In genomic region chr17:47395376-47395913, GRCm38 (mm10) we compare ENCODE assay signal across 8 mouse cellular contexts. TPM values are rescaled to one million over a fixed set of nuclear protein-coding genes. Genes with fewer than 3 reads are reported as not detected.
DNase-seq lines count a peak whose midpoint lies in the region; ATAC-seq and TF ChIP-seq lines count a peak whose summit lies in the region.

No protein-coding gene starts in this region.

- no peak overlapping the region for H3K9ac ChIP-seq in forebrain, embryonic 14.5 days (ENCODE audit: low read length)
- no peak overlapping the region for H3K9ac ChIP-seq in hindbrain, embryonic 12.5 days
- H3K9ac ChIP-seq in limb, embryonic 14.5 days (ENCODE audit: low read depth, low read length, severe bottlenecking) = 0 out of 2 replicates have a peak overlapping the region, but pooled peaks have one; percentile 21
- H3K9ac ChIP-seq in midbrain, embryonic 14.5 days (replicated peaks; ENCODE audit: low read length) = no peak overlapping the region
- peak overlapping the region; percentile 66 for H3K9ac ChIP-seq in stomach, embryonic 16.5 days (ENCODE audit: low read length)

- peaks cover 17% of the 10 kb centered on the region; the same call in 1 of the 2 replicates for H3K27me3 ChIP-seq in forebrain, embryonic 14.5 days (replicated peaks; ENCODE audit: control insufficient read depth, insufficient read depth, low read length)
- H3K27me3 ChIP-seq in hindbrain, embryonic 12.5 days = peaks cover 38% of the 10 kb centered on the region
- peaks cover 25% of the 10 kb centered on the region for H3K27me3 ChIP-seq in limb, embryonic 14.5 days (ENCODE audit: control insufficient read depth, insufficient read depth, low read length)
- H3K27me3 ChIP-seq in midbrain, embryonic 14.5 days (ENCODE audit: control insufficient read depth, insufficient read depth, low read length) = 0 out of 2 replicates have a peak, but pooled peaks cover 11% of the 10 kb centered on the region
- H3K27me3 ChIP-seq in stomach, embryonic 16.5 days (ENCODE audit: control insufficient read depth, insufficient read depth, low read length) = no peaks in the 10 kb centered on the region

- 7% methylated on average over 20 of the region's 20 CpGs for WGBS in forebrain, embryonic 14.5 days
- WGBS in hindbrain, embryonic 12.5 days = 4% methylated on average over 20 of the region's 20 CpGs
- 6% methylated on average over 17 of the region's 20 CpGs for WGBS in limb, embryonic 14.5 days
- 2% methylated on average over 19 of the region's 20 CpGs for WGBS in midbrain, embryonic 14.5 days
- WGBS in stomach, embryonic 16.5 days = 3% methylated on average over 20 of the region's 20 CpGs

- peak overlapping the region; percentile 23 for H3K4me2 ChIP-seq in forebrain, embryonic 14.5 days (ENCODE audit: low read length)
- H3K4me2 ChIP-seq in hindbrain, embryonic 12.5 days (replicated peaks) = peak overlapping the region; percentile 44
- peak overlapping the region; percentile 46 for H3K4me2 ChIP-seq in limb, embryonic 14.5 days (replicated peaks; ENCODE audit: low read depth, low read length, severe bottlenecking)
- H3K4me2 ChIP-seq in midbrain, embryonic 14.5 days (ENCODE audit: low read length) = peak overlapping the region; percentile 40
- H3K4me2 ChIP-seq in stomach, embryonic 16.5 days (ENCODE audit: low read depth, low read length) = peak overlapping the region; percentile 64

- peak; percentile 90 for DNase-seq in ES-CJ7 (ENCODE audit: low read depth, low spot score)
- peak; percentile 65 to 77 for DNase-seq in adrenal gland, postnatal 36 days
- DNase-seq in forebrain, embryonic 14.5 days (ENCODE audit: low spot score) = peak; percentile 34
- peak; percentile 54 for DNase-seq in limb, embryonic 14.5 days (ENCODE audit: low spot score)
- peak; percentile 60 for DNase-seq in midbrain, embryonic 14.5 days
- no peak for DNase-seq in right cerebral cortex, postnatal 36 days (ENCODE audit: low spot score in 2 of 2)

- no peaks in the 10 kb centered on the region for H3K9me3 ChIP-seq in forebrain, embryonic 14.5 days (replicated peaks; ENCODE audit: control insufficient read depth, low read length)
- no peaks in the 10 kb centered on the region for H3K9me3 ChIP-seq in hindbrain, embryonic 12.5 days (replicated peaks)
- H3K9me3 ChIP-seq in limb, embryonic 14.5 days (ENCODE audit: control insufficient read depth, low read length) = no peaks in the 10 kb centered on the region
- H3K9me3 ChIP-seq in midbrain, embryonic 14.5 days (ENCODE audit: control insufficient read depth, low read length) = no peaks in the 10 kb centered on the region
- no peaks in the 10 kb centered on the region for H3K9me3 ChIP-seq in stomach, embryonic 16.5 days (replicated peaks; ENCODE audit: control insufficient read depth, low read length)

- H3K4me1 ChIP-seq in forebrain, embryonic 14.5 days (ENCODE audit: control insufficient read depth, insufficient read depth, low read length) = 0 out of 2 replicates have a peak, but pooled peaks cover 2% of the 10 kb centered on the region
- peaks cover 11% of the 10 kb centered on the region for H3K4me1 ChIP-seq in hindbrain, embryonic 12.5 days
- H3K4me1 ChIP-seq in limb, embryonic 14.5 days (ENCODE audit: control insufficient read depth, insufficient read depth, low read length) = peaks cover 6% of the 10 kb centered on the region; the same call in 1 of the 2 replicates
- H3K4me1 ChIP-seq in midbrain, embryonic 14.5 days (ENCODE audit: control insufficient read depth, insufficient read depth, low read length) = no peaks in the 10 kb centered on the region; the same call in none of the 2 replicates
- peaks cover 8% of the 10 kb centered on the region for H3K4me1 ChIP-seq in stomach, embryonic 16.5 days (ENCODE audit: control insufficient read depth, insufficient read depth, low read length)

- 0 out of 2 replicates have a peak overlapping the region, but pooled peaks have one; percentile 1 for H3K4me3 ChIP-seq in forebrain, embryonic 14.5 days (ENCODE audit: low read depth, low read length)
- peak overlapping the region; percentile 20 for H3K4me3 ChIP-seq in hindbrain, embryonic 12.5 days
- H3K4me3 ChIP-seq in limb, embryonic 14.5 days (replicated peaks; ENCODE audit: low read length) = peak overlapping the region; percentile 32
- 0 out of 2 replicates have a peak overlapping the region, but pooled peaks have one; percentile 9 for H3K4me3 ChIP-seq in midbrain, embryonic 14.5 days (replicated peaks; ENCODE audit: low read depth, low read length)
- peak overlapping the region; percentile 47 for H3K4me3 ChIP-seq in stomach, embryonic 16.5 days (replicated peaks; ENCODE audit: low read length)

- no peak overlapping the region for H3K27ac ChIP-seq in forebrain, embryonic 14.5 days (ENCODE audit: low read depth, low read length)
- H3K27ac ChIP-seq in hindbrain, embryonic 12.5 days = no peak overlapping the region
- no peak overlapping the region for H3K27ac ChIP-seq in limb, embryonic 14.5 days (replicated peaks; ENCODE audit: low read depth, low read length)
- no peak overlapping the region for H3K27ac ChIP-seq in midbrain, embryonic 14.5 days (replicated peaks; ENCODE audit: low read depth, low read length)
- H3K27ac ChIP-seq in stomach, embryonic 16.5 days (ENCODE audit: low read length) = 0 out of 2 replicates have a peak overlapping the region, but pooled peaks have one; percentile 47

- no peak for TF ChIP-seq POLR2A in limb, embryonic 14.5 days (IDR thresholded peaks at IDR 0.05; ENCODE audit: borderline replicate concordance, extremely low read depth, insufficient read depth, insufficient read length)

- H3K36me3 ChIP-seq in forebrain, embryonic 14.5 days (ENCODE audit: control insufficient read depth, insufficient read depth, low read length) = no peaks in the 10 kb centered on the region
- no peaks in the 10 kb centered on the region for H3K36me3 ChIP-seq in hindbrain, embryonic 12.5 days
- H3K36me3 ChIP-seq in limb, embryonic 14.5 days (ENCODE audit: control insufficient read depth, insufficient read depth, low read length) = no peaks in the 10 kb centered on the region
- H3K36me3 ChIP-seq in midbrain, embryonic 14.5 days (ENCODE audit: control insufficient read depth, insufficient read depth, low read length) = no peaks in the 10 kb centered on the region
- no peaks in the 10 kb centered on the region for H3K36me3 ChIP-seq in stomach, embryonic 16.5 days (ENCODE audit: control insufficient read depth, insufficient read depth, low read length)

- ATAC-seq in forebrain, embryonic 14.5 days = peak; percentile 34
- peak; percentile 83 for ATAC-seq in hindbrain, embryonic 12.5 days (ENCODE audit: low FRiP score)
- ATAC-seq in limb, embryonic 14.5 days (ENCODE audit: low FRiP score, low read depth) = peak; percentile 62; the same call in 1 of the 2 replicates
- ATAC-seq in midbrain, embryonic 14.5 days (ENCODE audit: low FRiP score, low TSS enrichment) = no peak; the same call in 1 of the 2 replicates
- peak; percentile 92 for ATAC-seq in stomach, embryonic 16.5 days (ENCODE audit: insufficient read depth, low FRiP score)

RNA-seq across cellular contexts. Expression of gene Guca1a, which starts 4.9 kb away (rescaled TPM):
- total RNA-seq in adrenal gland, postnatal 36 days (2021) = 1 to 10 TPM; 1.2 to 1.7 TPM
- 0.47 and 0.69 TPM in 2 replicates for polyA plus RNA-seq in forebrain, embryonic 14.5 days (2014; fragmentation: Nextera tagmentation; extraction: Ambion mirVana)
- polyA plus RNA-seq in hindbrain, embryonic 12.5 days (2016; fragmentation: Nextera tagmentation; extraction: Ambion mirVana) = 0.84 and 1.2 TPM in 2 replicates
- 2.5 and 3.9 TPM in 2 replicates for polyA plus RNA-seq in limb, embryonic 14.5 days (2012; rRNA removed)
- polyA plus RNA-seq in limb, embryonic 14.5 days (2014; fragmentation: Nextera tagmentation; extraction: Ambion mirVana) = 6.0 and 6.4 TPM in 2 replicates
- 0.26 and 0.50 TPM in 2 replicates for polyA plus RNA-seq in midbrain, embryonic 14.5 days (2014; fragmentation: Nextera tagmentation; extraction: Ambion mirVana)
- polyA plus RNA-seq in stomach, embryonic 16.5 days (2015; fragmentation: Nextera tagmentation; extraction: Ambion mirVana) = 4.7 and 5.4 TPM in 2 replicates

RNA-seq across cellular contexts. Expression of gene Guca1b, which starts 10.3 kb away (rescaled TPM):
- 1 to 10 TPM in 1 of 2 experiments, under 1 TPM in 1; 0.60 to 2.4 TPM for total RNA-seq in adrenal gland, postnatal 36 days (2021)
- polyA plus RNA-seq in forebrain, embryonic 14.5 days (2014; fragmentation: Nextera tagmentation; extraction: Ambion mirVana) = 0.37 TPM in 1 of 2 replicates, not detected in the other
- 0.59 and 0.93 TPM in 2 replicates for polyA plus RNA-seq in hindbrain, embryonic 12.5 days (2016; fragmentation: Nextera tagmentation; extraction: Ambion mirVana)
- polyA plus RNA-seq in limb, embryonic 14.5 days (2012; rRNA removed) = 1.2 and 1.3 TPM in 2 replicates
- 0.30 and 0.44 TPM in 2 replicates for polyA plus RNA-seq in limb, embryonic 14.5 days (2014; fragmentation: Nextera tagmentation; extraction: Ambion mirVana)
- 0.30 and 0.69 TPM in 2 replicates for polyA plus RNA-seq in midbrain, embryonic 14.5 days (2014; fragmentation: Nextera tagmentation; extraction: Ambion mirVana)
- polyA plus RNA-seq in stomach, embryonic 16.5 days (2015; fragmentation: Nextera tagmentation; extraction: Ambion mirVana) = 0.64 and 0.84 TPM in 2 replicates

RNA-seq across cellular contexts. Expression of gene Mrps10, which starts 26.8 kb away (rescaled TPM):
- total RNA-seq in adrenal gland, postnatal 36 days (2021) = 10 to 100 TPM; 37.5 to 52.8 TPM
- polyA plus RNA-seq in forebrain, embryonic 14.5 days (2014; fragmentation: Nextera tagmentation; extraction: Ambion mirVana) = 73.8 and 94.0 TPM in 2 replicates
- polyA plus RNA-seq in hindbrain, embryonic 12.5 days (2016; fragmentation: Nextera tagmentation; extraction: Ambion mirVana) = 64.3 and 69.3 TPM in 2 replicates
- polyA plus RNA-seq in limb, embryonic 14.5 days (2012; rRNA removed) = 42.8 and 51.3 TPM in 2 replicates
- 76.0 and 77.7 TPM in 2 replicates for polyA plus RNA-seq in limb, embryonic 14.5 days (2014; fragmentation: Nextera tagmentation; extraction: Ambion mirVana)
- 79.6 and 83.3 TPM in 2 replicates for polyA plus RNA-seq in midbrain, embryonic 14.5 days (2014; fragmentation: Nextera tagmentation; extraction: Ambion mirVana)
- 60.1 and 66.1 TPM in 2 replicates for polyA plus RNA-seq in stomach, embryonic 16.5 days (2015; fragmentation: Nextera tagmentation; extraction: Ambion mirVana)

RNA-seq across cellular contexts. Expression of gene AI661453, which starts 41.0 kb away (rescaled TPM):
- total RNA-seq in adrenal gland, postnatal 36 days (2021) = under 1 TPM; 0.23 to 0.60 TPM
- polyA plus RNA-seq in forebrain, embryonic 14.5 days (2014; fragmentation: Nextera tagmentation; extraction: Ambion mirVana) = 0.18 TPM in 1 of 2 replicates, not detected in the other
- polyA plus RNA-seq in hindbrain, embryonic 12.5 days (2016; fragmentation: Nextera tagmentation; extraction: Ambion mirVana) = 0.28 and 0.34 TPM in 2 replicates
- polyA plus RNA-seq in limb, embryonic 14.5 days (2012; rRNA removed) = 3.0 and 3.4 TPM in 2 replicates
- polyA plus RNA-seq in limb, embryonic 14.5 days (2014; fragmentation: Nextera tagmentation; extraction: Ambion mirVana) = 2.6 and 2.7 TPM in 2 replicates
- 0.05 and 0.15 TPM in 2 replicates for polyA plus RNA-seq in midbrain, embryonic 14.5 days (2014; fragmentation: Nextera tagmentation; extraction: Ambion mirVana)
- polyA plus RNA-seq in stomach, embryonic 16.5 days (2015; fragmentation: Nextera tagmentation; extraction: Ambion mirVana) = 5.1 and 7.7 TPM in 2 replicates

RNA-seq across cellular contexts. Expression of gene 1700001C19Rik, which starts 41.7 kb away (rescaled TPM):
- not detected for total RNA-seq in adrenal gland, postnatal 36 days (2021)
- 0.61 and 0.69 TPM in 2 replicates for polyA plus RNA-seq in forebrain, embryonic 14.5 days (2014; fragmentation: Nextera tagmentation; extraction: Ambion mirVana)
- polyA plus RNA-seq in hindbrain, embryonic 12.5 days (2016; fragmentation: Nextera tagmentation; extraction: Ambion mirVana) = 0.14 and 0.65 TPM in 2 replicates
- polyA plus RNA-seq in limb, embryonic 14.5 days (2012; rRNA removed) = 0.25 and 0.82 TPM in 2 replicates
- polyA plus RNA-seq in limb, embryonic 14.5 days (2014; fragmentation: Nextera tagmentation; extraction: Ambion mirVana) = 0.50 and 0.68 TPM in 2 replicates
- polyA plus RNA-seq in midbrain, embryonic 14.5 days (2014; fragmentation: Nextera tagmentation; extraction: Ambion mirVana) = 0.72 and 0.76 TPM in 2 replicates
- polyA plus RNA-seq in stomach, embryonic 16.5 days (2015; fragmentation: Nextera tagmentation; extraction: Ambion mirVana) = 0.21 and 0.24 TPM in 2 replicates

Comparison
In these comparisons a context has a peak if more than half of its experiments do, and no peak if none do; other contexts are left out.
1. DNase-seq: peak in ES-CJ7 (single experiment), adrenal gland, postnatal 36 days (2 of 2), forebrain, embryonic 14.5 days (single experiment), limb, embryonic 14.5 days (single experiment) and midbrain, embryonic 14.5 days (single experiment); none in right cerebral cortex, postnatal 36 days (0 of 2).
2. H3K9ac ChIP-seq: peak in limb, embryonic 14.5 days (single experiment) and stomach, embryonic 16.5 days (single experiment); none in forebrain, embryonic 14.5 days (single experiment), hindbrain, embryonic 12.5 days (single experiment) and midbrain, embryonic 14.5 days (single experiment).
3. Peak in every context shown above with its lines, with median percentiles within 50 percentile points of each other: H3K4me2 ChIP-seq and H3K4me3 ChIP-seq.